Mouse (Mus musculus) kidney, embryonic 14.5 days (tissue): ENCODE measurements around the gene Sacs. TPM values are rescaled to one million over a fixed set of nuclear protein-coding genes. Genes with fewer than 3 reads are reported as not detected.
A peak's percentile ranks its signal among the peaks of the same experiment; 100 is the strongest.
"Not testable (repeated sequence)": the region's sequence is repeated elsewhere in the genome, so short reads cannot be mapped to it uniquely, and the experiment has no call there.

Source experiments
- ATAC-seq: fragments of 200-750 bp; cut with Nextera tagmentation; 2 replicates; pipeline ENCODE4 v1.8.0; 2017; ENCODE audit warnings: moderate number of reproducible peaks, mild to moderate bottlenecking, moderate TSS enrichment, moderate library complexity; ENCODE audit not compliant: low FRiP score, low TSS enrichment
- H3K27ac ChIP-seq: fragments of 300-500 bp; sonication (generic); 2 replicates; pipeline ENCODE4 v1.5.1; 2014; ENCODE audit warnings: low read depth, mild to moderate bottlenecking, low read length, moderate library complexity, mixed read lengths
- H3K27me3 ChIP-seq: fragments of 300-500 bp; sonication (generic); 2 replicates; pipeline ENCODE4 v1.6.1; 2014; ENCODE audit warnings: mild to moderate bottlenecking, low read length; ENCODE audit not compliant: control insufficient read depth, insufficient read depth
- H3K36me3 ChIP-seq: fragments of 300-500 bp; sonication (generic); 2 replicates; pipeline ENCODE4 v1.6.1; 2014; ENCODE audit warnings: low read length, mixed read lengths; ENCODE audit not compliant: control insufficient read depth, insufficient read depth
- H3K4me1 ChIP-seq: fragments of 300-500 bp; sonication (generic); 2 replicates; pipeline ENCODE4 v1.6.1; 2014; ENCODE audit warnings: low read length, mixed read lengths; ENCODE audit not compliant: control insufficient read depth, insufficient read depth
- H3K4me2 ChIP-seq: fragments of 300-500 bp; sonication (generic); replicated peaks from 2 replicates; pipeline ENCODE4 v1.6.1; 2014; ENCODE audit warnings: low read depth, mild to moderate bottlenecking, low read length
- H3K4me3 ChIP-seq: fragments of 300-500 bp; sonication (generic); 2 replicates; pipeline ENCODE4 v1.5.1; 2014; ENCODE audit warnings: mild to moderate bottlenecking, low read length
- H3K9ac ChIP-seq: fragments of 300-500 bp; sonication (generic); 2 replicates; pipeline ENCODE4 v1.6.1; 2014; ENCODE audit warnings: low read depth, mild to moderate bottlenecking, low read length, moderate library complexity
- H3K9me3 ChIP-seq: fragments of 300-500 bp; sonication (generic); 2 replicates; pipeline ENCODE4 v1.6.1; 2016; ENCODE audit warnings: low read length; ENCODE audit not compliant: control insufficient read depth
- WGBS: fragments of 180-500 bp; shearing (Covaris S2); extraction: QIAGEN DNeasy Blood & Tissue Kit; methylation state at CpG from one replicate; pipeline ENCODE4 v1.1.7; 2014; 5-methylcytosine and 5-hydroxymethylcytosine counted together
- polyA plus RNA-seq: library from polyadenylated mRNA; unstranded; fragments of >200 nt; fragmentation: Nextera tagmentation; extraction: Ambion mirVana; gene quantifications from 2 replicates; pipeline ENCODE4 v1.2.1, GENCODE M21; 2014

The Sacs gene
- polyA plus RNA-seq, 1 experiment from 2014 or later, result 3.6 TPM

GRCm38 (mm10) chr14:61125201-61125600, 13.1 kb upstream of the Sacs start:
- Histone ChIP-seq H3K36me3 (no peaks in the 10 kb centered on the region), H3K9me3 (no peaks in the 10 kb centered on the region), H3K4me2 (no peak overlapping the region), H3K4me1 (no peaks in the 10 kb centered on the region), H3K4me3 (no peak overlapping the region), H3K27ac (no peak overlapping the region), H3K9ac (no peak overlapping the region), H3K27me3 (no peaks in the 10 kb centered on the region)
- WGBS, result 88% methylated on average over 6 of the region's 6 CpGs
- no peak for ATAC-seq

- H3K9ac ChIP-seq, H3K4me1 ChIP-seq, H3K4me2 ChIP-seq, H3K27me3 ChIP-seq, H3K9me3 ChIP-seq, H3K4me3 ChIP-seq, ATAC-seq, H3K27ac ChIP-seq, H3K36me3 ChIP-seq: not testable (repeated sequence)
- 65% methylated on average over 6 of the region's 6 CpGs for WGBS
Measured at GRCm38 (mm10) chr14:61127365-61127764, 10.9 kb upstream of the Sacs start.

GRCm38 (mm10) chr14:61128961-61129507, 9.2 kb upstream of the Sacs start:
- Histone ChIP-seq H3K27me3 (no peaks in the 10 kb centered on the region), H3K27ac (no peak overlapping the region), H3K9me3 (no peaks in the 10 kb centered on the region), H3K36me3 (no peaks in the 10 kb centered on the region), H3K4me2 (no peak overlapping the region), H3K4me1 (no peaks in the 10 kb centered on the region), H3K4me3 (no peak overlapping the region), H3K9ac (no peak overlapping the region)
- WGBS, result 74% methylated on average over 7 of the region's 7 CpGs
- ATAC-seq, result no peak

- Histone ChIP-seq H3K36me3 (no peaks in the 10 kb centered on the region), H3K27me3 (no peaks in the 10 kb centered on the region; the same call in 1 of the 2 replicates), H3K9ac (no peak overlapping the region), H3K4me3 (no peak overlapping the region), H3K4me1 (no peaks in the 10 kb centered on the region), H3K4me2 (no peak overlapping the region), H3K9me3 (no peaks in the 10 kb centered on the region), H3K27ac (no peak overlapping the region)
- ATAC-seq, result no peak
- WGBS, result 81% methylated on average over 1 of the region's 1 CpGs
Measured at GRCm38 (mm10) chr14:61132556-61132955, 5.7 kb upstream of the Sacs start.

DNA sequence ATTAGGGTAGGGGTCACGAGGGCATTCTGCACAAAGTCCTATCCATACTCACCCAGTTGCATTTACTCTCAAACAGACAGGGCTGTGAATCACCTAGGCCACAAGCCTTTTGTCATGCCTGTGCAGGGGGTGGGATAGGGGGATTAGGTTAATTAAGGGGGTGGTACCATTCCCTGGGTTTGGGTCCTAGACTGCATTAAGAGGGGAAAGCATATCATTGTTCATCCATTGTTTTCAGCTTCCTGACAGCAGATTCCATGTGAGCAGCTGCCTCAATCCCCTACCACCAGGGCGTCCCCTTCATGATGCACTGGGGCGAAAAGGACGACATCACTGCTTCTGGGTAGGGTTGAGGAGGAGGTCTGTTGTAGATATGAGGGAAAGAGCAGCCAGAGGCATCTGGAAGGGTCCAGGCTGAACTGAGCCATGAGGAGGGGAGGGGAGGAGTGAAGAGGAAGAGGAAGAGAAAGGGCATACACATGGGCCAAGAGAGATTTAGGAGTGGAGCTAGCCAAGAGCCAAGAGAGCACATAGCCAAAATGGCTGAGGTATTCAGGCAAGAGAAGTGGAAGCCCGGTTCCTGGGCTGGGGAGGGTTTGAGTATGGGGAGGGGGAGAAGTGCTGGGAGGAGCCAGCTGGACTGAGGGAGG, 3.8 kb upstream of the Sacs start:
- no peaks in the 10 kb centered on the region for H3K36me3 ChIP-seq
- no peak overlapping the region for H3K4me3 ChIP-seq
- no peaks in the 10 kb centered on the region for H3K9me3 ChIP-seq
- H3K27ac ChIP-seq, result no peak overlapping the region
- H3K4me2 ChIP-seq, result no peak overlapping the region
- 59% methylated on average over 5 of the region's 5 CpGs for WGBS
- H3K9ac ChIP-seq, result no peak overlapping the region
- H3K27me3 ChIP-seq, result peaks cover 11% of the 10 kb centered on the region; the same call in 1 of the 2 replicates
- peaks cover 4% of the 10 kb centered on the region; the same call in 1 of the 2 replicates for H3K4me1 ChIP-seq
- no peak for ATAC-seq

DNA sequence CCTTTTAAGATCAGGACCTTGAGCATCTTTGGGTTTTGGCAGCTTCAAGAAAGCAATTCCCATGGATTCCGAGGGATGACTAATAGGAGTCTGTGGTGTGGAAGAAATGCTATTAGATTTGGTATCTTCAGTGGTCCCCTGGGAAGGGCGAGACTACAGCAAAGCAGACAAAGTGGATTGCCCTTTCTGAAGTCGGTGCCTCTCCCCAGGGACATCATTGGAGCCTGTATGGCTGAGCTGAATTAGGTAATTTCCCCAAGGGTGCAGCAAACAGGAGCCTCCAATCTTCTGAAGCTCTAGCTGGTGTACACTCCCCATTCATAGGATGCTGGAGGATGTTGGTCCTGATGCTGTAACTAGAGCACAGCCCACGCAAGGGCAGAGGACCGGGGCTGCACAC, 847 bp upstream of the Sacs start:
- Histone ChIP-seq H3K4me2 (no peak overlapping the region), H3K36me3 (no peaks in the 10 kb centered on the region), H3K4me3 (no peak overlapping the region), H3K9ac (no peak overlapping the region), H3K4me1 (peaks cover 4% of the 10 kb centered on the region; the same call in 1 of the 2 replicates), H3K27me3 (peaks cover 11% of the 10 kb centered on the region; the same call in 1 of the 2 replicates), H3K9me3 (no peaks in the 10 kb centered on the region), H3K27ac (no peak overlapping the region)
- ATAC-seq, result no peak
- WGBS, result 72% methylated on average over 5 of the region's 5 CpGs

DNA sequence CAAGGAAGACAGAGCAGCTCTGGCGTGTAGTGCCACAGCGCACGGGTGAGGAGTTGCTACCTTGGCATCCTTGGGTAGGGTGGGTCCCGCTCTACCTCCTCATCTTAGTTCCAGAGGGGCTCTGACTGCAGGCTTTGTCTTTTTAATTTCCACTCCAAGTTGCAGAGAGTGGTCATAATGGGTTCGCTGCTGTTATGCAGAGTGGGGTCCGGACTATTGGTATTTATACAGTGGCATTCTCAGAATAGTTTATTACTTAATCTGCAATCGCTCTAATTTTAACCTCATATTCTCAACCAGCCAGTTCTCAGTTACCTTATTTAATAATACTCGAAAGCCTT, 440 bp downstream of the Sacs start:
- H3K36me3 ChIP-seq, result no peaks in the 10 kb centered on the region
- 22% methylated on average over 8 of the region's 8 CpGs for WGBS
- peaks cover 11% of the 10 kb centered on the region; the same call in 1 of the 2 replicates for H3K27me3 ChIP-seq
- peak overlapping the region; percentile 71 for H3K4me2 ChIP-seq
- H3K9me3 ChIP-seq, result no peaks in the 10 kb centered on the region
- H3K9ac ChIP-seq, result peak overlapping the region; percentile 31; the same call in 1 of the 2 replicates
- peak overlapping the region; percentile 45 for H3K4me3 ChIP-seq
- no peak overlapping the region for H3K27ac ChIP-seq
- ATAC-seq, result no peak
- H3K4me1 ChIP-seq, result peaks cover 4% of the 10 kb centered on the region; the same call in 1 of the 2 replicates

GRCm38 (mm10) chr14:61143358-61143757, 5.1 kb downstream of the Sacs start:
- Histone ChIP-seq H3K4me1 (peaks cover 4% of the 10 kb centered on the region; the same call in 1 of the 2 replicates), H3K27ac (no peak overlapping the region), H3K9me3 (no peaks in the 10 kb centered on the region), H3K4me2 (peak overlapping the region; percentile 39), H3K27me3 (peaks cover 9% of the 10 kb centered on the region; the same call in 1 of the 2 replicates), H3K4me3 (peak overlapping the region; percentile 14; the same call in 1 of the 2 replicates), H3K9ac (no peak overlapping the region), H3K36me3 (no peaks in the 10 kb centered on the region)
- WGBS, result 25% methylated on average over 8 of the region's 8 CpGs
- ATAC-seq, result no peak

DNA sequence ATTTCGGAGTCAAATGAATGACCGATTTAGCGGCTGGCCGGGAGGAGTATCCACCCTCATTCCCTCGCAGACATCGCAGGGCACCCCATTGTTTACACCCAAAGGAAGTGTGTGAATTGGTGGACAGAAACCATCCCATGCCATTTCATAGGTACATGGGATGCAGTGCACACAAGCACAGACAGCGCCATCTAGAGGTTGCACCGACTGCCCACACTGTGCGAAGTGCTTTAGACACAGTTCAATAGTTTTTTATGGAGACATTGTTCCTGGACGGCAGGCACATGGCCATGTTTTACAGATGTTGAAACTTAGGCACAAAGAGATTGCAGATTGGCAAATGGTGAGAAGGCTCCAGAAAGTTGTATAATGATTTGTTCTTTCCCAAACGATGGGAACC, 5.6 kb downstream of the Sacs start:
- 23% methylated on average over 11 of the region's 11 CpGs for WGBS

More for the DNA sequence above, 5.6 kb downstream of the Sacs start:
- H3K9ac ChIP-seq, result no peak overlapping the region
- H3K4me2 ChIP-seq, result peak overlapping the region; percentile 39
- H3K9me3 ChIP-seq, result no peaks in the 10 kb centered on the region
- peak; percentile 81 for ATAC-seq
- H3K27ac ChIP-seq, result no peak overlapping the region
- H3K4me1 ChIP-seq, result no peaks in the 10 kb centered on the region
- peak overlapping the region; percentile 14; the same call in 1 of the 2 replicates for H3K4me3 ChIP-seq
- H3K27me3 ChIP-seq, result peaks cover 5% of the 10 kb centered on the region; the same call in 1 of the 2 replicates
- H3K36me3 ChIP-seq, result no peaks in the 10 kb centered on the region
